Mouse (Mus musculus): ENCODE results near the gene Ly6g6f.

DNA sequence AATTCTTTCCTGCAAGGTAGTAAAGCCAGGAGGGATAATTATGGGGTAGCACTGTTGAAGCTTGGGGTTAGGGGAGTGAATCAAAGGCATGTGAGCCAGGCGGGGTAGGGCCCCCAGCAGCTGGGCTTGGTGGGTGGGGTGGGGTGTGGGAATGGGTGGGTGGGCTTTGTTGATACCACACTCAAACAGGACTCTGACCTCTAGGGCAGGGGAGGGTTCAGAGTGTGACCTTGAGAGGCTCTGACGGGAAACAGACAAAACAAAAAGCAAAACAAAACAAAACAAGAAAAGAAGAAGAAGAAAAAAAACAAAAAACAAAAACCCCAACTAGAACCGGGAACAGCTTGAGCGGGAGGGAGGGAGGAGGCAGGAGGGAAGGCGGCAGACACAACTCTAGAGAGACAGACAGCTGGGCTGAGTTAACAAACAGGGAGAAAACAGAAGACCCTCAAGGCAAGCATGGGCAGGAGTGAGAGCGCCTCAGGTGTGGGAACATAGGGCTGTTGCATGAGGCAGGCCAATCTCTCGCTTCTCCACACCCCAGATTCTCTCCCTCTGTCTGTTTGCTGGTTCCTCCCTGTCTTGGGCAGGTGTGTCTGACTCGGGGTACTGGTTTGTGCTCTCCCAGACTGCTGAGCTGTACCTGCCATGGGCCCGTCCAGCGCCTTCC, 8.8 kb downstream of the Ly6g6f start, which contains the start of gene Ly6g6e:
- no peak for TF ChIP-seq CTCF (IDR thresholded peaks at IDR 0.05; ENCODE audit: low read depth)
- no peak for TF ChIP-seq EP300 (IDR thresholded peaks at IDR 0.05; ENCODE audit: low read depth)
